Mouse (Mus musculus) stomach, postnatal 0 days (tissue): ENCODE measurements around the gene Cd36. TPM values are rescaled to one million over a fixed set of nuclear protein-coding genes. Genes with fewer than 3 reads are reported as not detected.

Experiments used
- ATAC-seq: fragments of 200-750 bp; cut with Nextera tagmentation; 2 replicates; pipeline ENCODE4 v1.8.0; 2017; ENCODE audit not compliant: low FRiP score, low TSS enrichment
- DNase-seq: peaks from one replicate; pipeline ENCODE4 v3.0.0-alpha.2; 2016; ENCODE audit warnings: low spot score
- H3K27ac ChIP-seq: fragments of 300-500 bp; sonication (generic); replicated peaks from 2 replicates; pipeline ENCODE4 v1.5.1; 2014; ENCODE audit warnings: mild to moderate bottlenecking, control low read depth
- H3K27me3 ChIP-seq: fragments of 300-500 bp; sonication (generic); 2 replicates; pipeline ENCODE4 v1.6.1; 2014; ENCODE audit warnings: low read length; ENCODE audit not compliant: control insufficient read depth, insufficient read depth
- H3K36me3 ChIP-seq: fragments of 300-500 bp; sonication (generic); 2 replicates; pipeline ENCODE4 v1.6.1; 2014; ENCODE audit warnings: low read length, mixed read lengths; ENCODE audit not compliant: control insufficient read depth, insufficient read depth
- H3K4me1 ChIP-seq: fragments of 300-500 bp; sonication (generic); replicated peaks from 2 replicates; pipeline ENCODE4 v1.6.1; 2014; ENCODE audit warnings: antibody characterized with exemption; ENCODE audit not compliant: control insufficient read depth, insufficient read depth
- H3K4me2 ChIP-seq: fragments of 300-500 bp; sonication (generic); replicated peaks from 2 replicates; pipeline ENCODE4 v1.6.1; 2014; ENCODE audit warnings: low read depth, mild to moderate bottlenecking, control low read depth, moderate library complexity
- H3K4me3 ChIP-seq: fragments of 300-500 bp; sonication (generic); 2 replicates; pipeline ENCODE4 v1.5.1; 2014; ENCODE audit warnings: low read depth, low read length, control low read depth
- H3K9ac ChIP-seq: fragments of 300-500 bp; sonication (generic); 2 replicates; pipeline ENCODE4 v1.6.1; 2014; ENCODE audit warnings: mild to moderate bottlenecking, low read length, control low read depth, mixed read lengths
- H3K9me3 ChIP-seq: fragments of 300-500 bp; sonication (generic); 2 replicates; pipeline ENCODE4 v1.6.1; 2016; ENCODE audit warnings: low read length; ENCODE audit not compliant: control insufficient read depth
- CTCF ChIP-seq: IDR thresholded peaks from 2 replicates; pipeline ENCODE4 v1.5.1; 2016; ENCODE audit warnings: antibody characterized with exemption, low read depth, mild to moderate bottlenecking, moderate library complexity
- EP300 ChIP-seq: optimal IDR thresholded peaks from 2 replicates; pipeline ENCODE3; 2016; ENCODE audit warnings: antibody characterized with exemption
- WGBS: fragments of 180-500 bp; shearing (Covaris S2); extraction: QIAGEN DNeasy Blood & Tissue Kit; methylation state at CpG from one replicate; pipeline ENCODE4 v1.1.7; 2014; 5-methylcytosine and 5-hydroxymethylcytosine counted together
- polyA plus RNA-seq: library from polyadenylated mRNA; unstranded; fragments of >200 nt; fragmentation: Nextera tagmentation; extraction: Ambion mirVana; gene quantifications from 2 replicates; pipeline ENCODE4 v1.2.1, GENCODE M21; 2015

Cd36 gene
- polyA plus RNA-seq, 1 experiment from 2014 or later: 35.9 TPM

- no peak for DNase-seq
- Histone ChIP-seq H3K27me3 (no peaks in the 10 kb centered on the region), H3K4me2 (no peak overlapping the region), H3K4me3 (no peak overlapping the region), H3K9me3 (no peaks in the 10 kb centered on the region), H3K27ac (no peak overlapping the region), H3K4me1 (no peaks in the 10 kb centered on the region), H3K36me3 (no peaks in the 10 kb centered on the region), H3K9ac (no peak overlapping the region)
- whole genome bisulfite sequencing: 51% methylated on average over 7 of the region's 7 CpGs
- TF ChIP-seq EP300 (no peak), CTCF (no peak)
- no peak for ATAC-seq
These were observed 135.1 kb downstream of the Cd36 start for GRCm38 (mm10) chr5:17753471-17754005.

- Histone ChIP-seq H3K4me1 (no peaks in the 10 kb centered on the region), H3K27ac (no peak overlapping the region), H3K4me2 (no peak overlapping the region), H3K27me3 (no peaks in the 10 kb centered on the region), H3K4me3 (no peak overlapping the region), H3K9me3 (no peaks in the 10 kb centered on the region), H3K36me3 (no peaks in the 10 kb centered on the region), H3K9ac (no peak overlapping the region)
- TF ChIP-seq CTCF: no peak
- no peak for TF ChIP-seq EP300
- DNase-seq (no peak), ATAC-seq (no peak)
- WGBS: 79% methylated on average over 3 of the region's 3 CpGs
These were observed 140.3 kb downstream of the Cd36 start for GRCm38 (mm10) chr5:17748293-17748692.

- Histone ChIP-seq H3K27ac (no peak overlapping the region), H3K27me3 (no peaks in the 10 kb centered on the region), H3K9me3 (no peaks in the 10 kb centered on the region), H3K4me1 (no peaks in the 10 kb centered on the region), H3K9ac (no peak overlapping the region), H3K4me3 (no peak overlapping the region), H3K4me2 (no peak overlapping the region), H3K36me3 (no peaks in the 10 kb centered on the region)
- ATAC-seq (no peak), DNase-seq (no peak)
- WGBS: 22% methylated on average over 5 of the region's 5 CpGs
- TF ChIP-seq EP300 (no peak), CTCF (no peak)
These were observed 141.5 kb downstream of the Cd36 start for GRCm38 (mm10) chr5:17747143-17747542.

- H3K4me2 ChIP-seq: no peak overlapping the region
- H3K36me3 ChIP-seq: no peaks in the 10 kb centered on the region
- H3K4me1 ChIP-seq: no peaks in the 10 kb centered on the region
- no peak overlapping the region for H3K4me3 ChIP-seq
- ATAC-seq (no peak), DNase-seq (no peak)
- no peaks in the 10 kb centered on the region for H3K9me3 ChIP-seq
- no peaks in the 10 kb centered on the region for H3K27me3 ChIP-seq
- TF ChIP-seq EP300 (no peak), CTCF (no peak)
- no peak overlapping the region for H3K27ac ChIP-seq
- H3K9ac ChIP-seq: no peak overlapping the region
These were observed 142.1 kb downstream of the Cd36 start for GRCm38 (mm10) chr5:17746520-17746919.

GRCm38 (mm10) chr5:17739805-17740204 is 148.8 kb downstream of the Cd36 start:
- Histone ChIP-seq H3K4me3 (no peak overlapping the region), H3K27me3 (no peaks in the 10 kb centered on the region), H3K27ac (no peak overlapping the region), H3K9ac (no peak overlapping the region), H3K4me2 (no peak overlapping the region), H3K9me3 (no peaks in the 10 kb centered on the region), H3K4me1 (no peaks in the 10 kb centered on the region), H3K36me3 (no peaks in the 10 kb centered on the region)
- WGBS: 29% methylated on average over 3 of the region's 3 CpGs
- no peak for TF ChIP-seq EP300
- no peak for TF ChIP-seq CTCF
- no peak for DNase-seq
- ATAC-seq: no peak

Other genes with a start within 250 kb of the Cd36 start
- not detected in 2 replicates for gene Gnat3, start 73.7 kb upstream of the Cd36 start, polyA plus RNA-seq